Mouse (Mus musculus): ENCODE measurements around the gene Mettl26. TPM values are rescaled to one million over a fixed set of nuclear protein-coding genes. Genes with fewer than 3 reads are reported as not detected.

Gene Mettl26
- polyA plus RNA-seq, 1 experiment, result 196 TPM

GRCm38 (mm10) chr17:25886806-25887205 is 11.9 kb downstream of the Mettl26 start:
- no peak for TF ChIP-seq CTCF (IDR thresholded peaks at IDR 0.05; ENCODE audit: extremely low read depth, insufficient read length, insufficient replicate concordance, low read depth, low read length)
- TF ChIP-seq POLR2A (IDR thresholded peaks at IDR 0.05; ENCODE audit: low read depth, low read length), result no peak
- no peak overlapping the region for H3K27ac ChIP-seq (ENCODE audit: insufficient read depth, low read depth, low read length)

GRCm38 (mm10) chr17:25887467-25887866 is 12.6 kb downstream of the Mettl26 start:
- 78% methylated on average over 10 of the region's 10 CpGs for WGBS
- Histone ChIP-seq H3K36me3 (ENCODE audit: control insufficient read depth, insufficient read depth, low read length) (peaks cover 29% of the 10 kb centered on the region), H3K4me3 (ENCODE audit: low read depth, low read length) (no peak overlapping the region), H3K4me1 (ENCODE audit: control insufficient read depth, insufficient read depth, insufficient read length, low read length) (no peaks in the 10 kb centered on the region), H3K27me3 (ENCODE audit: control insufficient read depth, insufficient read depth, low read length) (no peaks in the 10 kb centered on the region), H3K27ac (ENCODE audit: insufficient read depth, low read depth, low read length) (no peak overlapping the region)
- TF ChIP-seq POLR2A (IDR thresholded peaks at IDR 0.05; ENCODE audit: low read depth, low read length), result no peak
- TF ChIP-seq CTCF (IDR thresholded peaks at IDR 0.05; ENCODE audit: extremely low read depth, insufficient read length, insufficient replicate concordance, low read depth, low read length), result no peak

More at GRCm38 (mm10) chr17:25886806-25887205, 11.9 kb downstream of the Mettl26 start:
- H3K4me1 ChIP-seq (ENCODE audit: control insufficient read depth, insufficient read depth, insufficient read length, low read length), result no peaks in the 10 kb centered on the region
- peaks cover 30% of the 10 kb centered on the region for H3K36me3 ChIP-seq (ENCODE audit: control insufficient read depth, insufficient read depth, low read length)
- no peak overlapping the region for H3K4me3 ChIP-seq (ENCODE audit: low read depth, low read length)
- H3K27me3 ChIP-seq (ENCODE audit: control insufficient read depth, insufficient read depth, low read length), result no peaks in the 10 kb centered on the region

- 86% methylated on average over 3 of the region's 3 CpGs for WGBS
- no peaks in the 10 kb centered on the region for H3K27me3 ChIP-seq (ENCODE audit: control insufficient read depth, insufficient read depth, low read length)
- TF ChIP-seq POLR2A (IDR thresholded peaks at IDR 0.05; ENCODE audit: low read depth, low read length) (no peak), CTCF (IDR thresholded peaks at IDR 0.05; ENCODE audit: extremely low read depth, insufficient read length, insufficient replicate concordance, low read depth, low read length) (no peak)
- H3K27ac ChIP-seq (ENCODE audit: insufficient read depth, low read depth, low read length), result no peak overlapping the region
- no peaks in the 10 kb centered on the region for H3K4me1 ChIP-seq (ENCODE audit: control insufficient read depth, insufficient read depth, insufficient read length, low read length)
- no peak overlapping the region for H3K4me3 ChIP-seq (ENCODE audit: low read depth, low read length)
- H3K36me3 ChIP-seq (ENCODE audit: control insufficient read depth, insufficient read depth, low read length), result peaks cover 16% of the 10 kb centered on the region
Observed at GRCm38 (mm10) chr17:25888837-25889236, 14.0 kb downstream of the Mettl26 start.

- peak; percentile 97; the same call in 1 of the 2 replicates for TF ChIP-seq CTCF (IDR thresholded peaks at IDR 0.05; ENCODE audit: extremely low read depth, insufficient read length, insufficient replicate concordance, low read depth, low read length)
- no peak for TF ChIP-seq POLR2A (IDR thresholded peaks at IDR 0.05; ENCODE audit: low read depth, low read length)
- no peak overlapping the region for H3K27ac ChIP-seq (ENCODE audit: insufficient read depth, low read depth, low read length)
- no peaks in the 10 kb centered on the region for H3K4me1 ChIP-seq (ENCODE audit: control insufficient read depth, insufficient read depth, insufficient read length, low read length)
- H3K36me3 ChIP-seq (ENCODE audit: control insufficient read depth, insufficient read depth, low read length), result peaks cover 6% of the 10 kb centered on the region
- 33% methylated on average over 2 of the region's 2 CpGs for WGBS
- H3K4me3 ChIP-seq (ENCODE audit: low read depth, low read length), result no peak overlapping the region
- H3K27me3 ChIP-seq (ENCODE audit: control insufficient read depth, insufficient read depth, low read length), result no peaks in the 10 kb centered on the region
Observed at GRCm38 (mm10) chr17:25893975-25894617, 19.2 kb downstream of the Mettl26 start.

- no peak overlapping the region for H3K4me3 ChIP-seq (ENCODE audit: low read depth, low read length)
- no peaks in the 10 kb centered on the region for H3K27me3 ChIP-seq (ENCODE audit: control insufficient read depth, insufficient read depth, low read length)
- WGBS, result 53% methylated on average over 2 of the region's 2 CpGs
- no peak overlapping the region for H3K27ac ChIP-seq (ENCODE audit: insufficient read depth, low read depth, low read length)
- TF ChIP-seq CTCF (IDR thresholded peaks at IDR 0.05; ENCODE audit: extremely low read depth, insufficient read length, insufficient replicate concordance, low read depth, low read length) (no peak), POLR2A (IDR thresholded peaks at IDR 0.05; ENCODE audit: low read depth, low read length) (no peak)
- H3K36me3 ChIP-seq (ENCODE audit: control insufficient read depth, insufficient read depth, low read length), result no peaks in the 10 kb centered on the region
- H3K4me1 ChIP-seq (ENCODE audit: control insufficient read depth, insufficient read depth, insufficient read length, low read length), result no peaks in the 10 kb centered on the region
Observed at GRCm38 (mm10) chr17:25895415-25895814, 20.5 kb downstream of the Mettl26 start.

- no peaks in the 10 kb centered on the region; the same call in 1 of the 2 replicates for H3K36me3 ChIP-seq (ENCODE audit: control insufficient read depth, insufficient read depth, low read length)
- no peaks in the 10 kb centered on the region for H3K27me3 ChIP-seq (ENCODE audit: control insufficient read depth, insufficient read depth, low read length)
- no peak for TF ChIP-seq CTCF (IDR thresholded peaks at IDR 0.05; ENCODE audit: extremely low read depth, insufficient read length, insufficient replicate concordance, low read depth, low read length)
- no peak for TF ChIP-seq POLR2A (IDR thresholded peaks at IDR 0.05; ENCODE audit: low read depth, low read length)
- 82% methylated on average over 12 of the region's 12 CpGs for WGBS
- H3K4me3 ChIP-seq (ENCODE audit: low read depth, low read length), result no peak overlapping the region
- H3K4me1 ChIP-seq (ENCODE audit: control insufficient read depth, insufficient read depth, insufficient read length, low read length), result no peaks in the 10 kb centered on the region
- no peak overlapping the region for H3K27ac ChIP-seq (ENCODE audit: insufficient read depth, low read depth, low read length)
Observed at GRCm38 (mm10) chr17:25895891-25896290, 21.0 kb downstream of the Mettl26 start.

GRCm38 (mm10) chr17:25900193-25900592 is 25.3 kb downstream of the Mettl26 start:
- WGBS, result 98% methylated on average over 1 of the region's 1 CpGs
- no peaks in the 10 kb centered on the region for H3K4me1 ChIP-seq (ENCODE audit: control insufficient read depth, insufficient read depth, insufficient read length, low read length)
- H3K4me3 ChIP-seq (ENCODE audit: low read depth, low read length), result no peak overlapping the region
- peaks cover 2% of the 10 kb centered on the region; the same call in 1 of the 2 replicates for H3K36me3 ChIP-seq (ENCODE audit: control insufficient read depth, insufficient read depth, low read length)
- no peak overlapping the region for H3K27ac ChIP-seq (ENCODE audit: insufficient read depth, low read depth, low read length)
- TF ChIP-seq CTCF (IDR thresholded peaks at IDR 0.05; ENCODE audit: extremely low read depth, insufficient read length, insufficient replicate concordance, low read depth, low read length) (no peak), POLR2A (IDR thresholded peaks at IDR 0.05; ENCODE audit: low read depth, low read length) (no peak)
- H3K27me3 ChIP-seq (ENCODE audit: control insufficient read depth, insufficient read depth, low read length), result no peaks in the 10 kb centered on the region

Measured in small intestine, adult 2 months (tissue).